Mouse (Mus musculus): ENCODE data around the gene Cd59b.
"Not testable (repeated sequence)": the region's sequence is repeated elsewhere in the genome, so short reads cannot be mapped to it uniquely, and the experiment has no call there.

The Cd59b gene

GRCm38 (mm10) chr2:104065526-104065925, 4.1 kb upstream of the Cd59b start, which contains the start of gene Gm10912:
Gene Gm10912 (plus strand): TSS chr2:104065826.
- not testable (repeated sequence) for DNase-seq

GRCm38 (mm10) chr2:104068450-104068849, 1.2 kb upstream of the Cd59b start, which contains the start of gene Gm10799:
Gene Gm10799 (minus strand): TSS chr2:104068550.
- DNase-seq: not testable (repeated sequence)

- DNase-seq: not testable (repeated sequence)
Measured at GRCm38 (mm10) chr2:104078285-104078684, 8.6 kb downstream of the Cd59b start.

GRCm38 (mm10) chr2:104081436-104082050, 11.9 kb downstream of the Cd59b start:
- not testable (repeated sequence) for DNase-seq

GRCm38 (mm10) chr2:104082474-104082873, 12.8 kb downstream of the Cd59b start:
- no peak for DNase-seq

- DNase-seq: not testable (repeated sequence)
Measured at GRCm38 (mm10) chr2:104084027-104084426, 14.4 kb downstream of the Cd59b start.

- not testable (repeated sequence) for DNase-seq
Measured at GRCm38 (mm10) chr2:104087562-104087961, 17.9 kb downstream of the Cd59b start.

GRCm38 (mm10) chr2:104093305-104093704, 23.7 kb downstream of the Cd59b start:
- no peak for DNase-seq

- peak; percentile 26 to 34 for DNase-seq
Measured at GRCm38 (mm10) chr2:104095741-104096213, 26.1 kb downstream of the Cd59b start, which contains the start of gene Cd59a. Gene Cd59a (plus strand): TSS chr2:104095801.

GRCm38 (mm10) chr2:104096256-104096655, 26.6 kb downstream of the Cd59b start:
- no peak for DNase-seq

GRCm38 (mm10) chr2:104096796-104097195, 27.1 kb downstream of the Cd59b start:
- DNase-seq: not testable (repeated sequence)

GRCm38 (mm10) chr2:104097396-104097795, 27.7 kb downstream of the Cd59b start:
- not testable (repeated sequence) for DNase-seq

GRCm38 (mm10) chr2:104098529-104099230, 29.0 kb downstream of the Cd59b start:
- DNase-seq: no peak

- DNase-seq: no peak
Measured at GRCm38 (mm10) chr2:104099231-104099585, 29.6 kb downstream of the Cd59b start.

GRCm38 (mm10) chr2:104099946-104100345, 30.3 kb downstream of the Cd59b start:
- DNase-seq: no peak

GRCm38 (mm10) chr2:104104800-104105199, 35.2 kb downstream of the Cd59b start:
- DNase-seq: no peak

- not testable (repeated sequence) for DNase-seq
Measured at GRCm38 (mm10) chr2:104109021-104109420, 39.4 kb downstream of the Cd59b start.

GRCm38 (mm10) chr2:104109528-104109927, 39.9 kb downstream of the Cd59b start:
- DNase-seq: no peak

GRCm38 (mm10) chr2:104110031-104110430, 40.4 kb downstream of the Cd59b start:
- DNase-seq: no peak

- not testable (repeated sequence) for DNase-seq
Measured at GRCm38 (mm10) chr2:104111170-104111797, 41.6 kb downstream of the Cd59b start.

- DNase-seq: not testable (repeated sequence)
Measured at GRCm38 (mm10) chr2:104113563-104113962, 43.9 kb downstream of the Cd59b start.

- no peak for DNase-seq
Measured at GRCm38 (mm10) chr2:104114898-104115297, 45.2 kb downstream of the Cd59b start.

GRCm38 (mm10) chr2:104117173-104117572, 47.5 kb downstream of the Cd59b start:
- DNase-seq: not testable (repeated sequence)

Measured in thymus, postnatal 36 days (tissue).